Mouse (Mus musculus) adrenal gland, postnatal 4 days (tissue): ENCODE measurements at regions not wholly inside any gene's neighbourhood (a gene's known extent, or its start where the extent isn't known, plus 50 kb on each side); places are given as distances from the start of the nearest gene placed in this dataset.

Experiments
- DNase-seq, 2 experiments: peaks; one replicate each; pipeline ENCODE4 v3.0.0; 2021 to 2022; ENCODE audit warnings: low spot score in 2 of 2, mixed read lengths in 2 of 2

GRCm38 (mm10) chr3:128226930-128227585, 330.9 kb upstream of the Fam241a start:
- no peak for DNase-seq

- no peak for DNase-seq
These were observed 330.4 kb upstream of the Fam241a start for GRCm38 (mm10) chr3:128226503-128226902.

GRCm38 (mm10) chr3:128222344-128222743, 326.2 kb upstream of the Fam241a start:
- DNase-seq = no peak

DNA sequence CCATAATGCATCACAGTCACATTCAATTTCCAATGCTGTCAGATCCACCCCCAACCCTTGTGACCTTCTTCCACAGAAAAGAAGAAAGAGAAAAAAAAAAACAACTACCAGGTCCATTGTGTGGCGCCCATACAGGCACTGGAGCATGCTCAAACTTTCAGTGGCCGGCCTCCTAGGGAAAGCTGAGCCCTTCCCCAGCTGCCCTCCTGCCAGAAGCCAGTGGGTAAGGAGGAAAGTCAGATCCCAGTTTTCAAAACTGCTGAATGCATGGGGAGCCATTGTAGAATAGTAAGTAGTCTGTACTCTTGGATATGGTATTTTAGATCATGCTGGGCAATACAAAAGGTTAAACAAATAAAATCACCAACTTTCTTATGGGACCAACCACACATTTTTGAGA, 325.5 kb upstream of the Fam241a start:
- no peak for DNase-seq

DNA sequence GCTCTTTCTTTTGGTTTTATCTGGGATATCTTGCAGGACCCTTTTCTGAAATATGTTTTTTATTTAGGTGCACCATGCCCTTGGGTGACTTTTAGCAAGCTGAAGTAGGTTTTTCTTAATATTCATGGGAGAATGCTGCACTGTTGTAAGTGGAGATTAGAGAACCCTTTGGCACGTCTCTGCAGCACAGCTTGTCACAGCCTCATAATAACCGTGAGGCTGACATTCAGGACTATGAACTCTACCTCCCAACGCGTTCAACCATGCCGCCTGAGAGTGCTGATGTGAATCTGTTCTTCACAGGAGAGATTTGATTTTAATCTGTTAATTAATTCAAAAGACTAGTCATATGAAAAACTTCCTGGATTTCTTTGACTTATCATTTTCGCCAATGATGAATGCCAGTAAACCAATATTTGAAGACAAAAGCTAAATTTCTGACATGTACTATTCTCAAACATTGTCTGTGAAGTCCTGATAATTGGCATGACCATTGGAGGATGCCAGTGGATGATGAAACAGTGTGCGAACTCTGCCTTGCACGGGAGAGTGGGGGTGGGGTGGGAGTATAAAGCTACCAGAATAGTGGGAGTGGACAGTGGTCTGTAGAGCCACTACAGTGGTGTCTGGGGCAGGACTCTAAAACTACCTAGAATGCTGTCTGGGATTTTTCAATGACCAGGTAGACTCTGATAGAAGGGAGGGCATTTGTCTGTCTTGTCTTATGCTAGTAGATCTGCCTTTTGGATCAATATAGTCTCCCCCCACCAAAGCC, 324.8 kb upstream of the Fam241a start:
- DNase-seq = no peak

DNA sequence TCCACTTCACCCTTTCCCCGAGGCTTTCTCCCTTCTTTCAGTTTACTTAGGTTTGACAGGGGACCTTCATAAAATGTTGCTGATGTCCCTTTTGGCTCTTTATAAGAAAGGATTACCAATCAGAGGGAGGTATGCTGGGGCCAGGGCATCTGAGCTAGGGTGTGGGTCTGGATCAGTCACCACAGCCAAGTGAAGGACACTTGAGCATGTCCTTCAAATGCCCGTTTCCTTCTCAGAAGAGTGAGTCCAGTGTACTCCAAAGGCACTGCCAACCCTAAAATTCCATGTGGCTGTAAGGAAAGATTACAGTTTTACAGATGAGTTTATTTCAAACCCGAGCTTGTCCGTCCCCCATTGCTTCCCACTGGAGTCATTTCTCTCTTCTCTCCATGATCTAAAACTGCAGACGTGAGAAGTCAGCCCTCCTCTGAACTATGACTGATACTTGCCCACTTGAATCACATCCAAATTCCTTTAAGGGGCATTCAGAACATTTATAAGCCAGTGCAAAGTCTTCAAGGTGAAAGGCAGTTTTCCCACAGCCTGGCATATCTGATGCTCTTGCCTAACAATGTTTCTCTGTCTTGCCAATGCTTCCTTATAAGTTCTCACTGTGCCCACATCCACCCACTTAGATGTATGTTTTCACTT, 321.8 kb upstream of the Fam241a start:
- DNase-seq = no peak

DNA sequence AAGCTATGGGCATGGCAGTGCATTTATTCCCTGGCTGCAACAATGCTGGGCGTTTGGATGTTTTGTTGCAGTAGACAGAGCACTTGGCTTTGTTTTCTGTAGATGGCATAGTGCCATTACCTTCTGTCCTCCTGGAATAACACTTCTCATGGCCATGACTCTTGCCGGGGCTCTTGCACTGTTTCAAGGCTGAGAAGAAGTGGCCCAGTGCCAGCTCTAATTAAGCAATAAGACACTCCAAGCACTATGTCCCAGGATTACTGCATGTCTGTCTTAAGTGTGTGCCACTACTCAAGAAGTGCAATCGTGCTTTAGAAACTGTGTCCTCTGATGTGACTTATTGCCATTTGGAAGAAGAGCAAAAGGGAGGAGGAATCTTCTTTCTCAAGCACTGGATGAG, 316.1 kb upstream of the Fam241a start:
- peak in 1 of 2 experiments; percentile 27 for DNase-seq

DNA sequence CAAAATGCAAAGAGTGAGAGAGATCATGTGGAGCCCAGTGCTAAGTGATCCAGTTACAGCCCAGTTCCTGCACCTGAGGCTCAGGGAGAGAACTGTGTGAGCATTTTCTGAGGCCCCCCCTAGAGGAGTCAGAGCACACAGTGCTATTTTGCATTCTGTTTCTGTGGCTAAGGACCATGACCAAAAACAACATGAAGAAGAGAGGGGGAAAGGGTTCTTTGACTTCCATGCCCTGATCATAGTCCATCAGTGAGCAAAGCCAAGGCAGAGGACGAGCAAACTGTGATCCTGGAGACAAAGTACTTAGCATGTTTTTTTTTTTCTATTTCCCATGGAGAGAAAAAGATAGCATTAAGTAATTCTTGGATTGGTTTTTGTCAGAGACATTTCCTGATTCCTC, 314.5 kb upstream of the Fam241a start:
- DNase-seq = no peak

DNA sequence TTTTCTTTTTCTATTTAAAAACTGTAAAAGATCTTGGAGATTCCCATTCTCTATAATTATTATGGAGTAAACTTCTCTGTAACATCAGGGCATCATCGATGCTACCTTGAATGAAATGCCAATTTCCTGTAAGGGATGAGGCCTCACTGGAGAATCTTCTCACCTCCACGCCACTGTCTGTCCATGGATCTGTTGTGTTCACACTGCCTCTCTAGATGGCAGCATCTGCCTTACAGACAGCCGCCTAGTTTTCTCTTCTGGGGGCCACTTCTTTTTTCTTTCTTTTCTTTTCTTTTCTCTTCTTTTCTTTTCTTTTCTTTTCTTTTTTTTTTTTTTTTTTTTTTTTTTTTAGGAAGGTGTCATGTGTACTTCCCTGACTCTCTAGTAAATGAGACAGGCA, 310.8 kb upstream of the Fam241a start:
- no peak for DNase-seq

- DNase-seq = no peak
These were observed 310.4 kb upstream of the Fam241a start for GRCm38 (mm10) chr3:128206483-128206882.

DNA sequence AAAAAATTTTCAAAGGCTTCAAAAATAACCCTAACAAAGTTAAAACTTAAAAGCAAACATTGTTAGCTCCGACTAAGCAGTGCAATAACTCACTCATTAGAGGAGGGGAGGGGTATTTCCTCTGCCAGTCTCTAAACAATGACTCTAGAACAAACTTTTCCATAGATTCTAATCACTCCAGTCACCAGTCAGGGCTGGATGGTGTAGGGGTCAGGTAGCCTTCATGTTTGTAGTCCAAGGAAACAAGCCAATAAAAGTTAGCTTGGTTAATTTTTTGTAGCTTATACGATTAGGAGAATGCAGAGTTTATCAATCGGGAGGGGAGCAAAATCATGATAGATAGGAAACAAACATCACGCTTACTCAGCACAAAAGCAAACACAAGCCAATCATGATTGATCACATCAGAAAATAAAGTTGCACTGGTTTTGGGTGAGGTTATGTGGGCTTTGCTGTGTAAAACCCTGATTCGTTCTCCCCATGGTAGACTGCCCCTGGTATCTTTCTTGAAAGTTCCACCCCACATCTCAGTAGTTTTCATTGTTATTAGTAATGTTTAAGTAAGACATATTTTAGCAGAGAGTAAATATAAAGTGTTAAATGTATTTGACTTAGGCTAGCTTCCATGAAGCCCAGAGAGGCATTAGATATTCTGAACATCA, 304.6 kb upstream of the Fam241a start:
- no peak for DNase-seq

DNA sequence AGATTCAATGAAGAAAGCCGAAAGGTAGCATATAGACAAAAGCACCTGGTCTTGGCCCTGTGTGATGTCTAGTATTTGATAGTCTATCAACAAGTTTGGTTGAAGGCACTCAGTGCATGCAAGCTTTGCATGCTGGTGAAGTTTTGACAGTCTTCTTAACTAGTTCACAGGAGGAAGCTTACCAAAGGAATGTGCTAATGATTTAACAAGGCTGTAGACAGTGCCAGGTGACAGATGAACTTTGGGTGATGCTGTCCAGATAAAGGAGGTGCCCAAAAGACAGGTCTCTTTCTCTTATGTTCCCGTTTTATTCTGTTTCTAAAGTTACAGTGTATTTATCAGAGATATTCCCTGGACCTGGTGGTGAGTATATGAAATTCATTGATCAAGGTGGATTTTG, 303.3 kb upstream of the Fam241a start:
- no peak for DNase-seq

DNA sequence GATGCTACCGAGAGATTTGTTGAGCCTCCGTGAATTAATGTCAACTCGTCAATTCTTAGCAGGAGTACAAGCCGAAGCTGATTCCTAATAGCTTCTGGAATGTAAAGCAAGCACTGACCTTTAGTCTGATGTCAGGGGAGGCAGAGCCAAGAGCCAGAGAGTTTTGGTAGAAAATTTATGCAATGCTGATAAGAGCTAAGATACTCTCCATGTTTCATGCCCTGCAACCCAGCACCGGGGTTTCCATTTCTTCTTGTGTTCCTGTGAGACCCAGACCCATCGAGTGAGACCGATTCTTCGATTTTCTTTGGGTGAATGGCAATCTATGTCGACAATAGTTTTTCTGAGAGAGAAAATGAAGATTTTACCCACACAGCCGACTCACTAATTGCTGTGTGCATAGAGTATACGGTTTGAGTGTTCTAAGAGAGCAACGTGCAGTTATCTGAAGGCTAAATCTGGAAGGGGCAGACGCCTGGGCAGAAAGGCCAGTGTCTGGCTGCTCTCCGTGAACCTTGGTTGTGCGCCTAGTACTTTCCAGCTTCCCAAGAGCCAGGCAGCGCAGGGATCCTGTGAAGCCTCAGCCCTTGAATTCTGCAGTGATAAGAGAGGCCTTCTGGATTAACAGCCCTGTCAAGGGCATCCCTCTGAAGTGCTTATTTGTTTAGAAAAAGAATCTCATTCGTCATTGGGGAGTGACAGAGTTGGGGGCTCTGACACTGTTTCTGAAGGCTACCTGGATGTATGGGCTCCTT, 296.1 kb upstream of the Fam241a start:
- no peak for DNase-seq

GRCm38 (mm10) chr3:128187330-128188044, 291.4 kb upstream of the Fam241a start:
- no peak for DNase-seq

DNA sequence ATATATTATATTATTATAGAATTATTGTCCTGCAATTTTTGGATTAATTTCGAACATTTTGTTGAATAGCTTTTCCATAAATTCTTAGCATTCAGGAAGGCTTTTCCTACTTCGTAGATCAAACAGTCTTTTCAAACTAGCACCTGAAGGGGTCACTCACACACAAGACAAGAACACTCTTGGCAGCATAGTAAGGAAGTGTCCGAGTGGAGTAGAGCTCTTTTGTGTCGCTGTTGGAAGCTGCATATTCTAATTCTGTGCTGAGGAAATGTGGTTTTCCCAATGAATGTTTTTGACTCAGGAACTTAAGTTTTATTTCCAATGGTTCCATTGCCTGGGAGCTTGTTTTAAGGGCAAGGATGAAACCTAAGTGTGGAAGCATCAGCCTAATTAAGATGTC, 290.2 kb upstream of the Fam241a start:
- no peak for DNase-seq

DNA sequence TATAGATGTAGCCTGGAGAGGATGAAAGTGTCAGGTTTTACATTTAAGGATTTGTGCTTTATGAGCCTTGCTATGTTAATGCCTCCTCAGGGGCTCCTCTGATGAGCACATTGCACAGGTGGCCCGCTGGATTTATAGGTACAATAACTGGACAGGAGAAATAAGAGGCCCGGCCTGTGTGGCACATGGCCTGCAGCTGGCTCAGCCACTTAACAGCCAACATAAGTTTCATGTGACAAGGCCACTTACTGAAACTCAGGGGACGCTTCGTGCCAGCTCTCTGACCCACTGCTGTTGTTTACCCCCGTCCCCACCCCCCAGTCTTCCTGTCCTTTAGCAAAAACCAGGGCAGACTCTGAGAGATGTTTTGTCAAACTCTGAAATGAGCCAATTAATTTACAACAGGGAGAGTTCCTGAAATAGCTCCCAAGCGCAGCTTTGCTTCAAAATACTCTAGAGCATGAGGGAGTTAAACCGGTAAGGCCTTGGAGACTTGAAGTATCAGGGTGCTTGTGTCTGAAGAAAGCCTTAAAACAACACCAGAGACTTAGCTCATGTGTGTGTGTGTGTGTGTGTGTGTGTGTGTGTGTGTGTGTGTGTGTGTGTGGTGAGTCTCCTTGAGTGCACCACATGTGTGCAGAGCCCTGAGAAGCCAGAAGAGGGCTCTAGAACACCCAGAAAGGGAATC, 285.2 kb upstream of the Fam241a start:
- no peak for DNase-seq

- no peak for DNase-seq
These were observed 253.1 kb upstream of the Fam241a start for GRCm38 (mm10) chr3:128149216-128149615.

DNA sequence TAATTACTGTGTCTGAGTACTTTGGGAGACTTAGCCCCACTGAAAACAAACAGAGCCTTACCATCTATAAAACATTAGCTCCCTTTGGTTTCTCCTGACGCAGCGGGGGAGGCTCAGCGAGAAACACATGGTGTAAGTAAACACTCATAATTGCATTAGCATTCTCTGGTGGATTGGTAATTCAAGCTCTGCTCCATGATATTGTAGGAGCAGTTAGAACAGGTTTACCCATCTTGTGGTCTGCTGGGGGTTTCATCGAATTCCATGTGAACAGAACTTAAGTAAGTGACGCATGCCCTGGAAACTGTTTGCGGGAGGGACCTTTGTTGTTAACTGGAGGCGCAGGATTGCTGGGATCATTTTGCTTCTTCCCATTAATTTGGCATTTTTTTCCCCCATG, 249.2 kb upstream of the Fam241a start:
- DNase-seq = no peak

DNA sequence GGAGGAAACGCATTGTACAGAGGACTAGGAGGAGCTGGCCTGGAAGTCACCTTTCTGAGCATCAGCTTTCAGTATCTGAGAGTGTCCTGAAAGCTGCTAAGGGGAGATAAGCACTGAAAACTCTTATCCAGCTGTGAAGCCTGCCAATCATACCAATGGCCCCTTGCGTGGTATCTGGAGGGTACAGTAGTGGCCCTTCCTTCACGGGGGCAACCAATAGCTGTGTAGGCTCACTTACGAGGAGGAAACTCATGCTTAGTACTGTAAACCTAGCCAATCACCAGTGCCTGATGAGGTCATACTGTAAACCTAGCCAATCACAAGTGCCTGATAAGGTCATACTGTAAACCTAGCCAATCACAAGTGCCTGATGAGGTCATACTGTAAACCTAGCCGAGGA, 231.7 kb upstream of the Fam241a start:
- no peak for DNase-seq

DNA sequence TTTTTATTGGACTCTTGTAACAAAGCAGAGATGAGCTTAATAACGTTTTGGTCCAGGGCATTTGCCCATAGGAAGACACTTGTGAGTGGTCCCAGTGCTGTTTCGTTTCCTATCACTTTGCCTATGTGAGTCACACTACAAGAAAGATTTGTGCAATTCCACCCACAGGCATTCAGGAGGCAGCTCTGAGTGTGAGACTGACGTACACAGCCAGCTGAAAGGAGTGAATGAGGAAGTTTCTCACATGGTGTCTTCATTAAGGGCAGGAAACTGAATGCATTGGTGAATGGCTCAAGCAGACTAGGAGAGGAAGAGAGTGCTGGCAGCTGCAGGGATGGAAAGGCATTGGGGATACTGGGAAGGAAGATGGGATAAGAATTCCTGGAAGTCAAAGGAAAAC, 230.5 kb upstream of the Fam241a start:
- no peak for DNase-seq
